In the genomic region with DNA sequence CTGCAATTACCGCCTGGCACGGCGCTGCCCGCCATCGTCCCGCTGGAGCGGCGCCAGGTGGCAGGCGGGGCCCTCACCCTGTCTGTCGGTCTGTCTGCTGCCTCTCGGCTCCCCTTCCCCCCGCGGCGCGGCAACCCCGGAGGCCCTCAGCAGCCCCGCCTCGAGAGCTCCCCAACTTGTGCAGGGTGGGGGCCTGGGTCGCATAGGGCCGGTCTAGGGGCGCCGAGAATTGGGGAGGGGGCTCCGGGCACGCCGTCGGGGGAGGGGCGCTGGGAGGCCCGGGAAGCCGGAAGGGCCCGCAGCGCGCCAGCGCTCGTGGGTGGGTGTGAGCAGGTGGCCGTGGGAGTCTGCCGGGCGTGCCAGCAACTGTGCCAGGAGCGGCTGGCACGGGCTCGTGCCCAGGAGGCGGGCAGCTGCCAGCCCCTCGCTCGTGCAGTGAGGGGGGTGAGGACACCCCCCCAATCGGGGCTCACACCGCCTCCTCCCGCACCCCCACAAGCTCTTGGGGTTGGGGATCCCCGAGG, we compare ENCODE assay signal across 8 mouse cellular contexts. TPM values are rescaled to one million over a fixed set of nuclear protein-coding genes. Genes with fewer than 3 reads are reported as not detected.
DNase-seq lines count a peak whose midpoint lies in the region; ATAC-seq and TF ChIP-seq lines count a peak whose summit lies in the region.

No protein-coding gene starts in this region.

- TF ChIP-seq CTCF in cerebellum, adult 2 months (IDR thresholded peaks at IDR 0.05; ENCODE audit: borderline replicate concordance, insufficient read depth, low read depth, low read length): no peak
- TF ChIP-seq CTCF in olfactory bulb, adult 2 months (IDR thresholded peaks at IDR 0.05; ENCODE audit: insufficient read depth, low read depth, low read length): no peak

- no peaks in the 10 kb centered on the region for H3K36me3 ChIP-seq in kidney, embryonic 16.5 days (ENCODE audit: insufficient read depth, low read length)
- H3K36me3 ChIP-seq in liver, embryonic 12.5 days: no peaks in the 10 kb centered on the region

- peaks cover 8% of the 10 kb centered on the region for H3K4me1 ChIP-seq in cerebellum, adult 2 months (ENCODE audit: control insufficient read depth, insufficient read depth, low read length)
- H3K4me1 ChIP-seq in kidney, embryonic 16.5 days (ENCODE audit: insufficient read depth, low read length): peaks cover 27% of the 10 kb centered on the region
- H3K4me1 ChIP-seq in liver, embryonic 12.5 days: peaks cover 24% of the 10 kb centered on the region
- H3K4me1 ChIP-seq in olfactory bulb, adult 2 months (ENCODE audit: control insufficient read depth, insufficient read depth, low read length): peaks cover 47% of the 10 kb centered on the region

- peak; percentile 76 to 79 for DNase-seq in left cerebral cortex, adult 18-20 months (ENCODE audit: low spot score in 2 of 2)
- no peak for DNase-seq in left cerebral cortex, adult 11 months (ENCODE audit: low spot score)
- peak; percentile 63 to 72 for DNase-seq in cerebellum, adult 2 months
- peak; percentile 57 to 64 for DNase-seq in gastrocnemius, postnatal 4 days (ENCODE audit: low spot score in 2 of 2)
- DNase-seq in embryo, embryonic 11 days: no peak

- 1% methylated on average over 43 of the region's 47 CpGs for WGBS in cerebellum, adult 2 months
- WGBS in kidney, embryonic 16.5 days: under 1% methylated on average over 37 of the region's 47 CpGs
- WGBS in liver, embryonic 12.5 days (ENCODE audit: insufficient replicate concordance): 5% methylated on average over 40 of the region's 47 CpGs
- WGBS in olfactory bulb, adult 2 months: under 1% methylated on average over 47 of the region's 47 CpGs

- peak overlapping the region; percentile 27 for H3K4me3 ChIP-seq in cerebellum, adult 2 months (replicated peaks; ENCODE audit: insufficient read depth, low read depth, low read length)
- H3K4me3 ChIP-seq in kidney, embryonic 16.5 days (ENCODE audit: low read length): peak overlapping the region; percentile 46
- H3K4me3 ChIP-seq in liver, embryonic 12.5 days: peak overlapping the region; percentile 36
- H3K4me3 ChIP-seq in olfactory bulb, adult 2 months (ENCODE audit: insufficient read depth, low read depth, low read length): peak overlapping the region; percentile 43

- no peak overlapping the region for H3K27ac ChIP-seq in cerebellum, adult 2 months (ENCODE audit: insufficient read depth, low read length)
- H3K27ac ChIP-seq in kidney, embryonic 16.5 days (ENCODE audit: low read length): no peak overlapping the region
- H3K27ac ChIP-seq in liver, embryonic 12.5 days: no peak overlapping the region
- no peak overlapping the region for H3K27ac ChIP-seq in olfactory bulb, adult 2 months (ENCODE audit: insufficient read depth, low read depth, low read length)

- H3K9ac ChIP-seq in kidney, embryonic 16.5 days (replicated peaks; ENCODE audit: low read length): peak overlapping the region; percentile 64
- H3K9ac ChIP-seq in liver, embryonic 12.5 days: no peak overlapping the region

- no peaks in the 10 kb centered on the region; the same call in 1 of the 2 replicates for H3K27me3 ChIP-seq in cerebellum, adult 2 months (ENCODE audit: control insufficient read depth, insufficient read depth, low read length)
- H3K27me3 ChIP-seq in kidney, embryonic 16.5 days (ENCODE audit: insufficient read depth, low read length): peaks cover 71% of the 10 kb centered on the region
- peaks cover 95% of the 10 kb centered on the region for H3K27me3 ChIP-seq in liver, embryonic 12.5 days (replicated peaks)

- no peaks in the 10 kb centered on the region for H3K9me3 ChIP-seq in kidney, embryonic 16.5 days (ENCODE audit: low read length)
- H3K9me3 ChIP-seq in liver, embryonic 12.5 days (replicated peaks): no peaks in the 10 kb centered on the region

- no peak for ATAC-seq in kidney, embryonic 16.5 days (ENCODE audit: low FRiP score, low TSS enrichment)
- no peak for ATAC-seq in liver, embryonic 12.5 days

- no peak for TF ChIP-seq POLR2A in cerebellum, adult 2 months (IDR thresholded peaks at IDR 0.05; ENCODE audit: borderline replicate concordance, insufficient read depth, low read length)
- TF ChIP-seq POLR2A in olfactory bulb, adult 2 months (IDR thresholded peaks at IDR 0.05; ENCODE audit: insufficient read depth, low read depth, low read length): no peak

- H3K4me2 ChIP-seq in kidney, embryonic 16.5 days (replicated peaks; ENCODE audit: low read depth, low read length): peak overlapping the region; percentile 97
- H3K4me2 ChIP-seq in liver, embryonic 12.5 days: peak overlapping the region; percentile 62

RNA-seq across cellular contexts. Expression of gene Foxo6, which starts 4.5 kb away (rescaled TPM):
- total RNA-seq in left cerebral cortex, adult 18-20 months (2021): 10 to 100 TPM; 13.2 to 17.9 TPM
- polyA plus RNA-seq in cerebellum, adult 2 months (2012; rRNA removed): 1.9 and 2.0 TPM in 2 replicates
- total RNA-seq in gastrocnemius, postnatal 4 days (2021): 10 to 100 TPM in 1 of 2 experiments, 1 to 10 TPM in 1; 8.8 to 10.2 TPM
- polyA plus RNA-seq in kidney, embryonic 16.5 days (2015; fragmentation: Nextera tagmentation; extraction: Ambion mirVana): 0.10 and 0.15 TPM in 2 replicates
- polyA plus RNA-seq in liver, embryonic 12.5 days (2016; fragmentation: Nextera tagmentation; extraction: Ambion mirVana): not detected in 2 replicates
- polyA plus RNA-seq in olfactory bulb, adult 2 months (2012; ENCODE audit: insufficient read depth, insufficient read length, low replicate concordance, missing spikeins): not detected in 2 replicates

Comparison
In these comparisons a context has a peak if more than half of its experiments do, and no peak if none do; other contexts are left out.
1. DNase-seq: peak in left cerebral cortex, adult 18-20 months (2 of 2), cerebellum, adult 2 months (2 of 2) and gastrocnemius, postnatal 4 days (2 of 2); none in left cerebral cortex, adult 11 months (single experiment) and embryo, embryonic 11 days (single experiment).
2. Peak in every context shown above with its lines, with median percentiles within 50 percentile points of each other: H3K4me3 ChIP-seq.